Mouse (Mus musculus): ENCODE data around the gene Spryd3. TPM values are rescaled to one million over a fixed set of nuclear protein-coding genes. Genes with fewer than 3 reads are reported as not detected.

Spryd3 gene
- polyA plus RNA-seq, 1 experiment, result 47.1 TPM

GRCm38 (mm10) chr15:102141120-102141519 lies 5.1 kb upstream of the Spryd3 start:
- Histone ChIP-seq H3K27me3 (ENCODE audit: control insufficient read depth, insufficient read depth, insufficient read length) (no peaks in the 10 kb centered on the region), H3K36me3 (ENCODE audit: control insufficient read depth, insufficient read depth) (no peaks in the 10 kb centered on the region), H3K79me2 (ENCODE audit: control insufficient read depth, insufficient read depth) (peaks cover 23% of the 10 kb centered on the region), H3K79me3 (ENCODE audit: low read depth) (no peaks in the 10 kb centered on the region), H3ac (ENCODE audit: control insufficient read depth, insufficient read length, low read depth) (no peak overlapping the region), H3K4me3 (ENCODE audit: insufficient read depth, poor library complexity, severe bottlenecking) (no peak overlapping the region)
- TF ChIP-seq CEBPB (IDR thresholded peaks at IDR 0.05; ENCODE audit: low read depth) (no peak), USF1 (IDR thresholded peaks at IDR 0.05; ENCODE audit: low read depth) (no peak), CTCF (IDR thresholded peaks at IDR 0.05; ENCODE audit: control insufficient read depth, insufficient read depth, insufficient read length) (no peak), MYOD1 (IDR thresholded peaks at IDR 0.05; ENCODE audit: control insufficient read depth, insufficient read length, low read depth) (no peak), MAX (IDR thresholded peaks at IDR 0.05) (no peak)

- Histone ChIP-seq H3K79me2 (ENCODE audit: control insufficient read depth, insufficient read depth) (peaks cover 41% of the 10 kb centered on the region), H3ac (ENCODE audit: control insufficient read depth, insufficient read length, low read depth) (peak overlapping the region; percentile 90), H3K4me3 (ENCODE audit: insufficient read depth, poor library complexity, severe bottlenecking) (peak overlapping the region; percentile 97), H3K27me3 (ENCODE audit: control insufficient read depth, insufficient read depth, insufficient read length) (no peaks in the 10 kb centered on the region), H3K36me3 (ENCODE audit: control insufficient read depth, insufficient read depth) (peaks cover 27% of the 10 kb centered on the region), H3K79me3 (ENCODE audit: low read depth) (peaks cover 18% of the 10 kb centered on the region)
- TF ChIP-seq MAX (IDR thresholded peaks at IDR 0.05) (peak; percentile 8), MYOG (IDR thresholded peaks at IDR 0.05; ENCODE audit: control insufficient read depth, extremely low read depth, insufficient read length) (no peak)
Observed at GRCm38 (mm10) chr15:102135522-102136128, 409 bp downstream of the Spryd3 start.

- no peak overlapping the region for H3K4me3 ChIP-seq (ENCODE audit: insufficient read depth, poor library complexity, severe bottlenecking)
Observed at GRCm38 (mm10) chr15:102134709-102135108, 1.3 kb downstream of the Spryd3 start.

GRCm38 (mm10) chr15:102133314-102133713 lies 2.7 kb downstream of the Spryd3 start:
- Histone ChIP-seq H3K79me3 (ENCODE audit: low read depth) (peaks cover 18% of the 10 kb centered on the region), H3K27me3 (ENCODE audit: control insufficient read depth, insufficient read depth, insufficient read length) (no peaks in the 10 kb centered on the region), H3ac (ENCODE audit: control insufficient read depth, insufficient read length, low read depth) (no peak overlapping the region), H3K36me3 (ENCODE audit: control insufficient read depth, insufficient read depth) (peaks cover 50% of the 10 kb centered on the region), H3K79me2 (ENCODE audit: control insufficient read depth, insufficient read depth) (peaks cover 41% of the 10 kb centered on the region), H3K4me3 (ENCODE audit: insufficient read depth, poor library complexity, severe bottlenecking) (no peak overlapping the region)
- no peak for TF ChIP-seq MYOG (IDR thresholded peaks at IDR 0.05; ENCODE audit: control insufficient read depth, extremely low read depth, insufficient read length)
- TF ChIP-seq USF1 (IDR thresholded peaks at IDR 0.05; ENCODE audit: low read depth), result no peak
- no peak for TF ChIP-seq MAX (IDR thresholded peaks at IDR 0.05)
- TF ChIP-seq MYOD1 (IDR thresholded peaks at IDR 0.05; ENCODE audit: control insufficient read depth, insufficient read length, low read depth), result no peak
- no peak for TF ChIP-seq FOSL1 (IDR thresholded peaks at IDR 0.05; ENCODE audit: insufficient read depth, low read length, poor library complexity, severe bottlenecking)
- no peak for TF ChIP-seq CTCF (IDR thresholded peaks at IDR 0.05; ENCODE audit: control insufficient read depth, insufficient read depth, insufficient read length)
- TF ChIP-seq CEBPB (IDR thresholded peaks at IDR 0.05; ENCODE audit: low read depth), result no peak

More at GRCm38 (mm10) chr15:102134709-102135108, 1.3 kb downstream of the Spryd3 start:
- no peak for TF ChIP-seq USF1 (IDR thresholded peaks at IDR 0.05; ENCODE audit: low read depth)
- TF ChIP-seq MYOD1 (IDR thresholded peaks at IDR 0.05; ENCODE audit: control insufficient read depth, insufficient read length, low read depth), result no peak
- TF ChIP-seq MAX (IDR thresholded peaks at IDR 0.05), result no peak
- TF ChIP-seq FOSL1 (IDR thresholded peaks at IDR 0.05; ENCODE audit: insufficient read depth, low read length, poor library complexity, severe bottlenecking), result no peak
- TF ChIP-seq CEBPB (IDR thresholded peaks at IDR 0.05; ENCODE audit: low read depth), result no peak
- no peak for TF ChIP-seq CTCF (IDR thresholded peaks at IDR 0.05; ENCODE audit: control insufficient read depth, insufficient read depth, insufficient read length)
- TF ChIP-seq MYOG (IDR thresholded peaks at IDR 0.05; ENCODE audit: control insufficient read depth, extremely low read depth, insufficient read length), result no peak
- Histone ChIP-seq H3K79me3 (ENCODE audit: low read depth) (peaks cover 18% of the 10 kb centered on the region), H3ac (ENCODE audit: control insufficient read depth, insufficient read length, low read depth) (no peak overlapping the region), H3K79me2 (ENCODE audit: control insufficient read depth, insufficient read depth) (peaks cover 41% of the 10 kb centered on the region), H3K27me3 (ENCODE audit: control insufficient read depth, insufficient read depth, insufficient read length) (no peaks in the 10 kb centered on the region), H3K36me3 (ENCODE audit: control insufficient read depth, insufficient read depth) (peaks cover 36% of the 10 kb centered on the region)

GRCm38 (mm10) chr15:102126303-102126702 lies 9.7 kb downstream of the Spryd3 start:
- no peaks in the 10 kb centered on the region for H3K27me3 ChIP-seq (ENCODE audit: control insufficient read depth, insufficient read depth, insufficient read length)
- TF ChIP-seq FOSL1 (IDR thresholded peaks at IDR 0.05; ENCODE audit: insufficient read depth, low read length, poor library complexity, severe bottlenecking) (no peak), CTCF (IDR thresholded peaks at IDR 0.05; ENCODE audit: control insufficient read depth, insufficient read depth, insufficient read length) (no peak), MYOD1 (IDR thresholded peaks at IDR 0.05; ENCODE audit: control insufficient read depth, insufficient read length, low read depth) (no peak), USF1 (IDR thresholded peaks at IDR 0.05; ENCODE audit: low read depth) (no peak), MYOG (IDR thresholded peaks at IDR 0.05; ENCODE audit: control insufficient read depth, extremely low read depth, insufficient read length) (no peak), CEBPB (IDR thresholded peaks at IDR 0.05; ENCODE audit: low read depth) (no peak), MAX (IDR thresholded peaks at IDR 0.05) (no peak)
- H3K4me3 ChIP-seq (ENCODE audit: insufficient read depth, poor library complexity, severe bottlenecking), result no peak overlapping the region
- H3K79me2 ChIP-seq (ENCODE audit: control insufficient read depth, insufficient read depth), result no peaks in the 10 kb centered on the region
- H3ac ChIP-seq (ENCODE audit: control insufficient read depth, insufficient read length, low read depth), result no peak overlapping the region
- H3K36me3 ChIP-seq (ENCODE audit: control insufficient read depth, insufficient read depth), result peaks cover 71% of the 10 kb centered on the region
- no peaks in the 10 kb centered on the region for H3K79me3 ChIP-seq (ENCODE audit: low read depth)

GRCm38 (mm10) chr15:102120530-102120929 lies 15.5 kb downstream of the Spryd3 start:
- no peaks in the 10 kb centered on the region for H3K79me3 ChIP-seq (ENCODE audit: low read depth)
- TF ChIP-seq FOSL1 (IDR thresholded peaks at IDR 0.05; ENCODE audit: insufficient read depth, low read length, poor library complexity, severe bottlenecking) (no peak), CEBPB (IDR thresholded peaks at IDR 0.05; ENCODE audit: low read depth) (no peak), MAX (IDR thresholded peaks at IDR 0.05) (no peak)
- no peaks in the 10 kb centered on the region for H3K79me2 ChIP-seq (ENCODE audit: control insufficient read depth, insufficient read depth)
- H3K36me3 ChIP-seq (ENCODE audit: control insufficient read depth, insufficient read depth), result peaks cover 71% of the 10 kb centered on the region
- no peak overlapping the region for H3K4me3 ChIP-seq (ENCODE audit: insufficient read depth, poor library complexity, severe bottlenecking)
- no peak overlapping the region for H3ac ChIP-seq (ENCODE audit: control insufficient read depth, insufficient read length, low read depth)
- no peaks in the 10 kb centered on the region for H3K27me3 ChIP-seq (ENCODE audit: control insufficient read depth, insufficient read depth, insufficient read length)

Measured in C2C12 (cell line).